Mouse (Mus musculus): ENCODE results near the gene Syne1. TPM values are rescaled to one million over a fixed set of nuclear protein-coding genes. Genes with fewer than 3 reads are reported as not detected.

The Syne1 gene
- total RNA-seq, 1 experiment from 2014 or later = 33.4 TPM

Other genes with a start within 250 kb of the Syne1 start
- gene Myct1, start 42.3 kb upstream of the Syne1 start, total RNA-seq (2017) = 12.0 and 20.2 TPM in 2 replicates
- not detected in 2 replicates for gene Vip, start 87.7 kb upstream of the Syne1 start, total RNA-seq (2017)

Measured in common myeloid progenitor, adult 5-6 weeks (primary cell).